Mouse (Mus musculus): ENCODE measurements at regions not wholly inside any gene's neighbourhood (a gene's known extent, or its start where the extent isn't known, plus 50 kb on each side); places are given as distances from the start of the nearest gene placed in this dataset.
A peak's percentile ranks its signal among the peaks of the same experiment; 100 is the strongest.

DNA sequence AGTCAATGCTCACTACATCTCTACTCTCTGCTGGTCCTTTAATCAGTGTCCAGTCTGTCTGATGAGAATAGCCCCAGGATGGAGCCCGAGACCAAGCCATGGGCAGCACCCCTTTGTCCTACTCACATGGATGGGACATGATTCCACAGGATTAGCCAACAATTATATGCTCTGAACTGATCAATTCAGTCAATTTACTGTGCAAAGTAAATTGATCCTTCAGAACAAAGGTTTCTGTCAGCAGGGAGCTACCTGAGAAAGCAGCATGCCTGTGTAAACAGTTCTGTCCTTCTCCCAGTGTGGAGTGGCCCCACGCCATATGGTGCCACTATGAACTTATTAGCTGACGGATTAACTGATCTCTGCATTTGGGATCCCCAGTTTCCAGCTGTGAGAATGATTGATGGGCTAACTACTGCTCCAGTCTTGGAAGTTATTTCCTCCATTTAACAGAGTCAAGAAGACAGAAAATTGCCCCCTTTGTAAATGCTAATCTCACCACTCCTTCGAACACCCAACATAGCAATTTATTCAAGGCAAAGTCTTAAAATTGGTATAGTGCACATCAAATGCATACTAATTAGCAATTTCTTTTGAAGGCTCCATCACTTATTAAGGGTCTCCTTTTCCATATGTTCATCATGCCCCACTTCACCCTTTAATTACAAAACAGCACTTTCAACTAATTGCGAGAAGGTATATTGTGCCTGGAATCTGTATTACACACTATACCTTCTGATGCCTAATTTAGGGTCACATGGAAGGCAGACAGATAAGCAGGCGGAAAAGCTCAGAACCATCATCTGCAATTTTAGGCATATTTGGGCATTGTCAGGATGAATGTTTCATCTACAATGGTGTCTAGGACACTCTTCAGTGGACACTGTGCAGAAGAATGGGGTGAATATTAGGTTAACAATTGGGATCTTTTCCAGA is 417.3 kb downstream of the Tmem161b start:
- DNase-seq (ENCODE audit: extremely low read depth, insufficient read length, low spot score) = no peak

DNA sequence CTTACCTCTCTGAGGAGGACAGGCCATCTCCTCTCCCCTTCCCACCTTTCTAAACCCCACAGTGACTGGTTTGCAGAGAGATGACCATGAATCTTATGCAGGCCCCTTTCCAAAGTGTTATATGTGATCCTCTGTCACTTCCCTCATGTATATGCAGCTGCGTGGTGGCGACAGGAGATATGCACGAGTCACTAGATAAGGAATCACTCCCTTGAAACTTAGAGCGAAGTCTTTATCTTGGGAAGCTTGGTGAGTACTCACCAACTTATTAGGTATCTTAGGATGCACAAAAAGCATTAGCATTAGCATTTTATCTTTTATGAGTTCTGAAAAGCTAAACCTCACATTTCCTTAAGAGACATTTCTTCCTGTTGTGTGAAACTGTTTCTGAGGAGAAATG is 421.9 kb downstream of the Tmem161b start:
- DNase-seq (ENCODE audit: extremely low read depth, insufficient read length, low spot score) = no peak

DNA sequence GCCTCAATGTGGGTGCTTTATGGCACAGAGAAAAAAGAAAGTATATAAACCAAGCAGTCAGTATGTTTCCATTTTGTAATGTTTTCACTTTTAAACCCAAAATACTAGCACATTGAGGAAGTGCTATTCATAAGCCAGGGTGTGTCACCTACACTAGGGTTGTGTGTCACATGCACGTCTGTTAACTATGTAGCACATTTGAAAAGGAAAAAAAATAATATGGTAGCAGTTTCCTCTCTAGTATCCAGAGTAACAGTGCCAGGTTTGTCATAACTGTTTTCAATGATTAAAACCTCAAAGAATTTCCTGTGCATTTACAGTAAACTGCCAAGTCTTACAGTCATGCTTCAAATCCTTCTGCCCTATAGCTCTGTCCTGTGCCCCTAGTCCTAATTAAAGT is 424.8 kb downstream of the Tmem161b start:
- no peak for DNase-seq (ENCODE audit: extremely low read depth, insufficient read length, low spot score)

DNA sequence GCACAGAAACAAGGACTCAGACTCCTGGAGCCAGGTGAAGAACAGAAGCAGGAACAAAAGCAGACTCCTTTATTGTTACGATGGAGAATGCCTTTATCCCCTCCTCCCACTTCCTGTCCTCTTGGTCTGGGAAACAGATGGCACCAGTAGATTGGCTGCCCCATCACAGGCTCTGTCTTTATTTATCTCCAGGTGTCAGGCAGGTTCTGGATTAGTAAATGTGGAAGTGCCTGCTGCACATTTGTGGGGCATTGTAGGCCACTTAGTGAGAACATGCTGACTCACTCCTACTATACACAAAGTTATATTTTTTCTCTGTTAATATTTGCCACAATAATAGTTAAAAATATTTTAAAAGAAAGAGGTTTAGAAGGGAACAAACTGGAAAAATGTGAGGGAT is 426.0 kb downstream of the Tmem161b start:
- peak; percentile 7 for DNase-seq (ENCODE audit: extremely low read depth, insufficient read length, low spot score)

DNA sequence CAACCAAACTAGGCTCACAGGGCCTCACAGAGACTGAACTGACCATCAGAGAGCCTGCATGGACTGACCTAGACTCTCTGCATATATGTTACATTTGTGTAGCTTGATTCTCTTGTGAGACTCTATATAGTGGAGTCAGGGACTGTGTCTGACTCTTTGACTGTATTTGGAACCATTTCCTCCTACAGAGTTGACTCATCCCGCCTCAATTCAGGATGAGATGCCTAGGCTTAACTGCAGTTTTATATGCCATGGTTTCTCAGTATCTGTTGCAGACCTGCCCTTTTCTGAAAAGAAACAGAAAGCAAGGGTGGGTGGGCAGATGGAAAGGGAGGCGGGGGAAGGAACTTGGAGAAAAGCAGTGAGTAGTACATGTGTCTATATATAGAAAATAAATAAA is 441.9 kb downstream of the Tmem161b start:
- no peak for DNase-seq (ENCODE audit: extremely low read depth, insufficient read length, low spot score)

DNA sequence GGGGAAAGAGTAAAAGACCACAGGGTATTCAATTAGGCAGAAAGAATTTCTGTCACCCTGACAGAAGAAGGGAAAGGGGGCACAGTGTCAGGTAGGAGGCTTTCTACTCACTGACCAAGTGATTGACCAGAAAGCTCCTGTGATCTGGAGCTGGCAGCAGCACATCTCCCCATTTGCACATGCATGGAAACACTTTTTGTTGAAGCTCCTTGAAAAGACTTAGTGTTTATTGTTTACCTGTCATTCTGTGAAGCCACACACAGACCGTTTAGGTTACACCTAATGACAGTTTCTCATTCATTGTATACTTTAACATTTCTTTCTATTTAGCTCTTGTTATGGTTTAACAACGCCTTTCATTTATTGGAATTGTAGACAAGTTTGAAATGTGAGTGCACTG is 458.9 kb downstream of the Tmem161b start:
- DNase-seq (ENCODE audit: extremely low read depth, insufficient read length, low spot score) = no peak

DNA sequence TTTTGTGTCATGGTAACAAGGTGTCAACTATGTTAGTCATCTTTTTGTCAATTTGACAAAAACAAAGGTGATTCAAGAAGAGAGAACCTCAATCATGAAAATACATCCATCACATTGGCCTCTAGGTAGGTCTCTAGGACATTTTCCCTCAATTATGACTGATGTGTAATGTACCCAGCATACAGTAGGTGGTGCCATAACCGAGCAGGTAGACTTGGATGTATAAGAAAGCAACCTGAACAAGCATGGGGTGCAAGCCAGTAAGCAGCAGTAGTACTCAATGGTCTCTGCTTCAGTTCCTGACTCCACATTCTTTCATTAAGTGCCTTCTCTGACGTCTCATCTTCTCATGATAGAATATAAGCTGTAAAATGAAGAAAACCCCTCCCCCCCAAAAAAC is 463.8 kb downstream of the Tmem161b start:
- no peak for DNase-seq (ENCODE audit: extremely low read depth, insufficient read length, low spot score)

DNA sequence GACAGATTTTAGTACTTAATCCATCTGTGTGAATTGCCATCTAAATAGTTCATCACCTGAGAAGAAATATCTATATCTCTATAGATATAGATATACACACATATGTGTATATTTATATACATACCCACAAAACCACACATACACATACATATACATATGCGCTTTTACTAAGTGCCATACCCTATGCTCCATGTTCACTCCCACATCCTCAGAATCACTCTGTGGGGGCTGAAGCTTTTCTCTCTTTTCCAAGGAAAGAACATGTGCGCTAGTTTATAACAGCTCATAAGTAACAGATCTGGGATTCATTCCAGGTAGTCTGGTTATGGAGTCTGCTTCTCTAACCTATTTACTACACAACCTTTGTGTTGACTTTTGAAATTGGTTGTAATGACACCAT is 471.4 kb downstream of the Tmem161b start:
- DNase-seq (ENCODE audit: extremely low read depth, insufficient read length, low spot score) = no peak

DNA sequence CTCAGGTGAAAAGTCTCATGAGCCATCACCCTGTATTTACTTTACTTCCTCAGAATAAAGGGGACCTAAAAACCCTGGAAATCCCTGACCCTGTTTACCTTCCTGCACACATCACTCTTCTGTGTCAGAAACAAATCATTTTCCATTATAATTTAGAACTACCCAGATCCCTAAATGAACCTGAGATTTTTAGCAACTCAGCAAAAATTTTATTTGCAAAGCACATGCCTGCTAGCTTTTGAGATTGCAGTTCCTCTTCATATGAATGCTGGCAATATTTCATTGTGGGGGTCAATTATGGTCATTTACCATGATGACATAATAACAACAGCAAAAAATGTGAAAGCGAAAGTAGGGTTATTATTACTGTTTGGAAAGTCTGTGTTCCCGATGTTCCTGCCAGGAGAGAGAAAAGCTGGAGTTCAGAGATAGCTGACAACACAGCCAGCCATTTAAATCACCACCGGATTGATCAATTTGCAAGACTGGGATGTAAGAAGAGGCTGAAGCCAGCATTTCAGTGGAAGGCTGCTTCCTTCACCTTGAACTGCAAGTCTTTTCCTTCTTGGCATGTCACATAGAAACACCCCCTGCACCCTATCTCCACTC is 476.5 kb downstream of the Tmem161b start:
- DNase-seq (ENCODE audit: extremely low read depth, insufficient read length, low spot score) = no peak

DNA sequence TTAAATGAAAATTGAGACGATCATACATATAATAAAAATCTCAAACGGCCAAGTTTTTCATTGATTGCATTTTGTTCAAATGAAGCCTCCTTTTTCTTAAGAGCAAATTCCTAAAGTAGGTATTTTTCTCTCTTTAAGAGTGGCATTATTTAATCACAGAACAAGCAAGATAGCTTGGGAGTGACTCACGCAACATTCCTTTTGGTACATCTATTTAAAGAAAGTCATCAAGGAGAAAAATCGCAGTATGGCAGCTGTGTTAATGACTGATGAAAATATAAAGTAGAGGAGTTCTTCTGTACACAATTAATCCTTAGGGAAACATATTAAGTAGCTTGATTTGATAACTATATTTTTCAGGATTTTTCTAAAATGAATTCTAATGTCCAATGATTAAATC is 448.0 kb upstream of the Ccnh start:
- DNase-seq (ENCODE audit: extremely low read depth, insufficient read length, low spot score) = no peak

DNA sequence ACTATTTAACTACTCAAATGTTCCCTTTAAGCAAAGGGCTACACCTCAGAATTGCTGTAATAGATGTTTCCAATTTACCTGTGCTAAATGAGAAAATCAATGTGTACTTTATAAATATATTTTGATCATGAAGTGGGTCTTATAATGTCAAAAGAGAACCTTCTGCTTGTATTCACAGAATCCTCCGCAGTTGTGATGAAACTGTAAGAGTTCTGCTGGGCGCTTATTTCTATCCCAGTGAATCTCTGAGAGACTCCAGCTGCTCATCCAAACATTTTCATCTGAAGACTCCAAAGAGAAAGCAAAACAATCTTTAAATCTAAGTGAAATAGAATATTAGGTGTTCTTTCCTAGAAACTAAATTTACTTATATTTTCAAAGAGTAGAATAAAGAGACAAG is 440.9 kb upstream of the Ccnh start:
- no peak for DNase-seq (ENCODE audit: extremely low read depth, insufficient read length, low spot score)

DNA sequence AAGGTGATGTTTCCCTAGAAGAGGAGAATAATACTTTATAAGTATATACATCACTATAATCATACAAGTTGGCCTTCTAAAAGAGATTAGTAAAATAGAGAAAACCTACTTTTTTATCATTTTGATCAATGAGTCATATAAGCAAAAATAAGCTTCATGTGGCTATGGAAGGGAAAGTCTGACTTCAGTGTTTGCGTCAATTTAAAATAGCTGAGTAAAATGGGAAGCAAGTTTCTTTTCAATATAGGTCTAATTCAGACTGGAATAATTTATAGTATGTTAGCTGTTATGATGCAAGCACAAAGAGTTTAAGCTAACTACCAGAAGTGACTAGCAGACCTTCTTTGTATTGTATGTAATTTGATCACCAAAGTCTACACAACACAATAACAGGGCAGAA is 440.0 kb upstream of the Ccnh start:
- DNase-seq (ENCODE audit: extremely low read depth, insufficient read length, low spot score) = no peak

DNA sequence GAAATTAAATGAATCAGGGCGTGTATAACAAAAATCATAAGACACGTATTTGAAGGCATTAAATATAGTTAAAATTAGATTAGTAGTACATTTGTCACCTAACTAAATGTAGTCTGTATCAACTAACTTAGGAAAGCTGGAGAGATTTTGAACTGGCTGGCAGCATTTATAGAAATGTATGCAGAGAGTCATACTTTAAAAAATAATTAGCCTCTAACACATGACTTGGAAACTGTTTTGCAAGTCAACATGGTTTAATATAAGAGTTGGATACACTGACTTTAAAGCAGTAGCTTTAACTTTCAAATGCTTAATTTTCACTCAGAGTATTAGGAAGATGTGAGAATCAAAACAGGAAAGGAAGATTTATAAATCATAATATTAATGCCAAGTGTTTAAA is 439.1 kb upstream of the Ccnh start:
- no peak for DNase-seq (ENCODE audit: extremely low read depth, insufficient read length, low spot score)

DNA sequence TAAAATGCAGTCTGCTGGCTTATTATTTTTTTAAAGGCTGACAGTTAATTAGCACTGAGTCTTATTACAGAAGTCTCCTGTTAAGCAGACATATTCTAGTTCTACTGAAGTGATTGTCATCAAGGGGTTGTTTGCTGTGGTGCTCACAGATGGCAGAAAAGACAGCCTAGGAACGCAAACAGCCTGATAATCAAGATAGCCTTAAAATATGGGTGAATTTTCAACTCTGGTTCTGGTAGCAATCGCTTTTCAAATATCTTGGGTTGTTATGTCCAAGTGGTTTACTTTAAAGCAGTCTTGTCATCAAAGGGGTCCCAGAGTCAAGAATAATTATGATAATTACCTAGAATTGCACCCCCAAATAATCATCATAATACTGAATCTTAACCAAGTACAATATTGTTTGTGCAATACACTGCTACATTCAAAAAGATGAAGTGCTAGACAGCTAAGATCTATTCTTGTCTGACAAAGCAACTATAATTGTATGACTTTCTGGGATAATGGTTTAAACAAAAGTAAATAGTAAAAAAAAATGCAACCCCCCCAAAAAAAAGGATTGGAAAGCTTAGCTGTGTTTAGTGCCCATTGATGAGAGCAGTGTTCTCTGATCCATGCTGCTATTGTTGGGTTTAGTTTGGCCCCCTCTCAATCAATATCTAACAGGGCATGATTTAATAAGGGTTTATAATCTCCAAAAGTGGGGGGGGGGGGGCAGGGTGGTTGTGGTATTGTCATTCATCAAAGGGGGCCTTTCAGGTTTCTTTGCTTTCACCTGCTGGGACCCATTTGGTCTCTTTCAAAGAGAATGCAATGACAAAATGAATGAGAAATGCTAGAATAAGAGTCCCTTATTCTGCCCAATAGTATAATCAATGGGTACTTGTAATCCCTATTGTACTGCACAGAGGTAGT is 437.4 kb upstream of the Ccnh start:
- DNase-seq (ENCODE audit: extremely low read depth, insufficient read length, low spot score) = no peak

DNA sequence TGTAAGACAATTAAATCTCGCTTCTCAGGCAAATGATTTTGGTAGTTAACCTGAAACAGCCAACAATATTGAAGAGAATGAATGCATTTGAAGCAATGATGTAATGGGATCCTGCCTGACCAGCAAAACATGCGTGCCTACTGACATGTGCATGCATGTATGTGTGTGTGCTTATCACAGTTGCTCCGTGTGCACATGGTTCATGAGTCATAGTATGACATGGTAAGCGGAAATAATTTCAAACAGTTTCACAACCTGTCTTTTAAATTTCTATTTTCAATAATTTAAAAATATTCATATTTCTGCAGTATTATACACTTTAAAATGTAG is 436.8 kb upstream of the Ccnh start:
- DNase-seq (ENCODE audit: extremely low read depth, insufficient read length, low spot score) = no peak

DNA sequence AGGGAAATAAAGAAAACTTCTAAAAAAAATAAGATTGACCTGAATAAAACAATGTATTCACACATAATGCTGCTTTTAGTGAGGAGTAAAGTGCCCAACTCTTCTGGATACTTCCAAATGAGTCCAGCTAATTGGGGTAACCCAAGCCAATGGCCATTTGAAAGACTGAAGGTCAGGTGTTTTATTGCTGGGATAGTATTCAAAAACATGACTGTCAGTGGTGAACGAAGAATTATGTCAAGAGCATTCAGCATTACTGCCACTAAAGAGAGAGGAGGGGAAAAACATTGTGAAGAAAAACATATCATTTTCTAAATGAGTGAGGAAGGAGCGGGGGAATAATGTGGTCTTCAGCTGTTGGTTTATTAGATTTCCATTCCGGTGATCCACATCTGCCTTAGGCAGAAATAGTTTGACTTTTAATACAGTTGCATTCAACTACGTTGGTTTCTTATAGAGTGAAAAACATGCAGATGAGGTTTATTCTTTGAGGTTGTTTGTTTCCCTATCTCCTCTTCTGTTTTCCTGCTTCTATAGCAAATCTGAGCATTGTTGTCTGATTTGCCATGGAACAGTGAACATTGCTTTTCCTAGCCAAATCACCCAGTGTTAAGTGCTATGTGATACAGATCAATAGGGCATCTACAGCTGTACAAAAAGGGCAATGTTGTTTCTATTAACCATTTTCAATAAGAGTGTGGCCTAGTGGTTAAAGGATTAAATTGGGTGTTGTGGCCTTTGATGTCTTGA is 435.3 kb upstream of the Ccnh start:
- DNase-seq (ENCODE audit: extremely low read depth, insufficient read length, low spot score) = no peak

DNA sequence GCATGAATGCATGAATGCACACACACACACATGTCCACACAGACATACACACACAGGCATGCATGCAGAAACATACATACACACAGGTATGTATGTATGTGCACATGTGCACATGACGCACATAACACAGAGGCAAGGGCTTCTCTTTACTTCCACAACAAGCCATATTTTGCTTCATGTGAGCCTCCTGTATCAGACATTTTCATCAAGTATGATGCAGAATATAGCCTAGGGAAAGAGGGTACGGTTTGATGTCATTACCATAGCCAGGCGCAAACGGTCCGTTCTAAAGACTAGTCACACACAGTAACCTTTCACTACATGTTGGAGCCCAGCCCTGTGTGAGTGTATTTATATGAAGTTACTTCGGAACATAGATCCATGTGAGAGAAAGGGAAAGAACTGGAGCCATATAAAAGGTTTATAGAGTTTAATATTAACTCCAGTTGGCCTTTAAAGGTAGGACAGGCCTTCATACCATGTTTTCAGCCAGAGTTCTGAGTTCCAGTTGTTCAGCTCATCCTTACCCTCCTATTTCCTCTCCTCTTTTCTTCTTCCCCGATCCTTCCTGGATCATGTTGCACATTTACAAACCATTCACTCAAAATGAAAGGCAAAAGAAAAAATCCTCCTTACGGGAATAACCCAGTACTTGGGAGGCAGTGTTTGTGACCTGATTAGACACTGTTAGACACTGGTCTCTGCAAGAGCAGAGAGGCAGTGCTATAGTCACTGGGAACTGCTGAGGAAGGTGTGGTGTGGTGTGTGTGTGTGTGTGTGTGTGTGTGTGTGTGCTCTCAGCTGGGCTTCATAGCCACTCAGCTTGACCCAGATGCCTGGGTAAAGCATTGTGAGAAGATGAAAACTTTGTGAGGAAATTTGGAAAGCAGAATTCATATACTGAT is 434.1 kb upstream of the Ccnh start:
- no peak for DNase-seq (ENCODE audit: extremely low read depth, insufficient read length, low spot score)

DNA sequence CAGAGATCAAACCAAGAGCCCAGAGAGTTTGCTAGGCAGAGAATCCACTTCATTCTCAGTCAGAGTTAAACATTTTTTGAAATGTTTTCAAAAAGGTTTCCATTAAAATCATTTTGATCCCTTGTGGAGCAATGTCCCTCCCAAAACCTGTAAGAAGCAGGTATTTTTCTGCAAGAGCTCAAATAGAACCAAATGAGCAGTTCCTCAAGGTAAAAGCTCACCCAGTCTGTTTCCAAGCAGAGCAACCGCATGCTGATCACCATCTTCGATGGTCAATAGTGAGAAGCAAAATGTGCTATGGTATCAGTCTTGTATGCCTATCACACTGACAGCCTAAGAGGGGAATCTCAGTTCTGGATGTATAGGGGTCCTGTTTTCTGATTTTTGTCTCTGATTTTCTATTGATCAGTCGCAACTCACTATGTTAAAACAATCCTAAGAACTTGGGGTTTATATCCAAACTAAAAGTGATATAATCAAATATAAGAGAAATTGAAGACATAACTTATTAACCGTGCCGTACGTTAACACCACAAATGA is 432.3 kb upstream of the Ccnh start:
- no peak for DNase-seq (ENCODE audit: extremely low read depth, insufficient read length, low spot score)

DNA sequence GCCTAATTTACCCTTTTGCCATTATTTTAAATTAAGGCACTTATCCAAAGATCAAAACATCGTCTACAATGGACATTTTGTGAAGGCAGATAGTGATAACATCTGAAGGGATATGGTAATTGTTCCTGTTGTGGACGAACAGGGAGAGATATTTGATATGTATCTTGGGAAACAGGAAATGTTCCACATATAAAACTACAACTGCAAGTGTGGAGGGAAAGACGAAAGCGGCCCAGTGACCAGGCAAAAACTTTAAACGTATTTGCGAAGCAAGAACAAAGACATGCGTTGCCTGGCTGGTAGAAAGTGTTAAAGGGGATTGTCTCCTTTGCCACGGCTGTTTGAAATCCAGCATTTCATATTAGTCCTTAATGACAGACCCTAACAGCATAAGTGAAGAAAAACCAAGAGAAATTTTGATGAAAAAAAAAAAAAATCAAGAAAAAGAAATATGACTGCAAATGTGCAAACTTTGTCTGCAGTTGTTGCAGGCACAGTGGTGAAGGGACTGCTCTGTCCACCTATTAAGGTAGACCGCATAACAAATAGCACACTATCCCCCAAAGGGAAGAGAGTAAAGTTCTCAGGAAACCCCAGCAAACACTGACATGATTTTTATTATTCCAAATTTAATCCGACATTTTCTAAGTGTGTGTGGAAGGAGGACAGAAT is 431.2 kb upstream of the Ccnh start:
- no peak for DNase-seq (ENCODE audit: extremely low read depth, insufficient read length, low spot score)

All from 3134 (cell line).